Mouse (Mus musculus): ENCODE data around the gene Gm17174. TPM values are rescaled to one million over a fixed set of nuclear protein-coding genes. Genes with fewer than 3 reads are reported as not detected.
"Not testable (repeated sequence)": the region's sequence is repeated elsewhere in the genome, so short reads cannot be mapped to it uniquely, and the experiment has no call there.

Gm17174 gene
- not detected in 2 replicates for polyA plus RNA-seq (2015; fragmentation: Nextera tagmentation; extraction: Ambion mirVana)

DNA sequence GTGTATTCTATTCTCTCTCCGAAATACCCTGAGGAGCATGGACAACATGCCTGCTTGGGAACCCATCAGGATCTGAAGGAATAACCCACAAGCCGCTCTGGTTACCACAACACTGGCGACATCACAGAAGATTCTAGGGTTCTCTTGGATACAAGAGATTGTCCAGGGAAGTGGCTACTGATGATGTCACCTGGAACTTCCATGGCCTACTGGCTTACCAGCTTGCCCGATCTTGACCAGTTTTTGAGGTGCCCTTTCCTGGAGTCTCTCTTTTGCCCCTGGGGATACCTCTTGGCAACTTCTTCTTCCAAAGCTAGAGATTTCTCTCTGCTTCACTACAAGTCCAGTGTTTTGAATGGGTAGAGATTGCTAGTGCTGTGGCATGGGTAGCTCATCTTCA is at the start of gene Gm17174:
TSS of gene Gm17174 (minus strand) at position 101 of the 400 bp plus-strand sequence.
- not testable (repeated sequence) for DNase-seq (ENCODE audit: low spot score); H3K9me3 ChIP-seq (ENCODE audit: control insufficient read depth, low read length); H3K27ac ChIP-seq (replicated peaks); H3K9ac ChIP-seq (ENCODE audit: low read length); H3K4me2 ChIP-seq (replicated peaks; ENCODE audit: low read depth); H3K4me3 ChIP-seq (ENCODE audit: low read depth, low read length); H3K36me3 ChIP-seq (ENCODE audit: control insufficient read depth, insufficient read depth, low read length); ATAC-seq (ENCODE audit: low FRiP score, low TSS enrichment); H3K27me3 ChIP-seq (ENCODE audit: control insufficient read depth, insufficient read depth, low read length); H3K4me1 ChIP-seq (replicated peaks; ENCODE audit: control insufficient read depth, insufficient read depth)
- WGBS, result 87% methylated on average over 4 of the region's 4 CpGs

DNA sequence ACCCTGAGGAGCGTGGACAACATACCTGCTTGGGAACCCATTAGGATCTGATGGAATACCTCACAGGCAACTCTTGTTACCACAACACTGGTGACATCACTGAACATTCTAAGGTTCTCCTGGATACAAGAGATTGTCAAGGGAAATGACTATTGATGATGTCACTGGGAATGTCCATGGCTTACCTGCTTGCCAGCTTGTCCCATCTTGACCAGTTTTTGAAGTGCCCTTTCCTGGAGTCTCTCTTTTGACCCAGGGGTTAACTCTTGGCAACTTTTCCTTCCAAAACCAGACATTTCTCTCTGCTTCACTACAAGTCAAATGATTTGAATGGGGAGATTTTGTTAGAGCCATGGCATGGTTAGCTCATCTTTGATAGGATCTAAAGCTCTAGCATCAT is 43.6 kb upstream of the Gm17174 start, which contains the start of gene Gm4181:
TSS of gene Gm4181 (minus strand) at position 101 of the 400 bp plus-strand sequence.
- H3K4me2 ChIP-seq (replicated peaks; ENCODE audit: low read depth); H3K9me3 ChIP-seq (ENCODE audit: control insufficient read depth, low read length); H3K27me3 ChIP-seq (ENCODE audit: control insufficient read depth, insufficient read depth, low read length); ATAC-seq (ENCODE audit: low FRiP score, low TSS enrichment); H3K9ac ChIP-seq (ENCODE audit: low read length); H3K4me1 ChIP-seq (replicated peaks; ENCODE audit: control insufficient read depth, insufficient read depth); H3K27ac ChIP-seq (replicated peaks); DNase-seq (ENCODE audit: low spot score); H3K4me3 ChIP-seq (ENCODE audit: low read depth, low read length); H3K36me3 ChIP-seq (ENCODE audit: control insufficient read depth, insufficient read depth, low read length): not testable (repeated sequence)
- WGBS, result 68% methylated on average over 1 of the region's 1 CpGs

DNA sequence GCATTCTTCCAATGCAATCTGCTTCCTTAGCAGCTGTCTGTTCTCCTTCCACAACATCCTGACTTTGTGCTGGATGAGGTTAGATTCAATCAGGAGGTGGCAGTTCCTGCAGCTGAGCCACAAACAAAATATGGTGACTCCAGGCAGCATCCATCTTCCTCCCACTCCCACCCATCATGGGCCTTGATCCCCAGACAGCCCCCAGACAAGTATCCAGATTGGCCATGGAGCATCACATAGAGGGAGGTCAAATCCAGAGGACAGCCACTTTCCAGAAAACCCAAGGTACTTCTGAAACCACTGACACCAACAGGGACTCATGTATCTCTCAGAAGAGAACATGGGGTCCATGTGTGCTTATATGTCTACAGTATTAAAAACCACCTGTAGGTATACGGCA is 40.5 kb upstream of the Gm17174 start:
- not testable (repeated sequence) for H3K4me3 ChIP-seq (ENCODE audit: low read depth, low read length); H3K4me1 ChIP-seq (replicated peaks; ENCODE audit: control insufficient read depth, insufficient read depth); DNase-seq (ENCODE audit: low spot score); H3K9ac ChIP-seq (ENCODE audit: low read length); H3K4me2 ChIP-seq (replicated peaks; ENCODE audit: low read depth); H3K27me3 ChIP-seq (ENCODE audit: control insufficient read depth, insufficient read depth, low read length); H3K9me3 ChIP-seq (ENCODE audit: control insufficient read depth, low read length); H3K36me3 ChIP-seq (ENCODE audit: control insufficient read depth, insufficient read depth, low read length); H3K27ac ChIP-seq (replicated peaks); ATAC-seq (ENCODE audit: low FRiP score, low TSS enrichment)
- WGBS, result 97% methylated on average over 1 of the region's 1 CpGs

DNA sequence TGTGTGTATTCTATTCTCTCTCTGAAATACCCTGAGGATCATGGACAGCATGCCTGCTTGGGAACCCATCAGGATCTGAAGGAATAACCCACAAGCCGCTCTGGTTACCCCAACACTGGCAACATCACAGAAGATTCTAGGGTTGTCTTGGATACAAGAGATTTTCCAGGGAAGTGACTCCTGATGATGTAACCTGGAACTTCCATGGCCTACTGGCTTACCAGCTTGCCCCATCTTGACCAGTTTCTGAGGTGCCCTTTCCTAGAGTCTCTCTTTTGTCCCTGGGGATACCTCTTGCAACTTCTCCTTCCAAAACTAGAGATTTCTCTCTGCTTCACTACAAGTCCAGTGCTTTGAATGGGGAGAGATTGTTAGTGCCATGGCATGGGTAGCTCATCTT is 19.3 kb upstream of the Gm17174 start, which contains the start of gene Gm17078:
TSS of gene Gm17078 (minus strand) at position 101 of the 400 bp plus-strand sequence.
- DNase-seq (ENCODE audit: low spot score), result no peak
- no peak within 1 kb of the TSS for H3K4me3 ChIP-seq (ENCODE audit: low read depth, low read length)
- no peaks in the 10 kb centered on the region for H3K9me3 ChIP-seq (ENCODE audit: control insufficient read depth, low read length)
- H3K36me3 ChIP-seq (ENCODE audit: control insufficient read depth, insufficient read depth, low read length), result no peaks in the 10 kb centered on the region
- no peak for ATAC-seq (ENCODE audit: low FRiP score, low TSS enrichment)
- H3K27ac ChIP-seq (replicated peaks), result no peak within 1 kb of the TSS
- TF ChIP-seq EP300 (optimal IDR thresholded peaks at IDR 0.05), result no peak
- TF ChIP-seq CTCF (IDR thresholded peaks at IDR 0.05; ENCODE audit: low read depth), result no peak
- whole genome bisulfite sequencing, result 86% methylated on average over 1 of the region's 1 CpGs
- no peaks in the 10 kb centered on the region for H3K4me1 ChIP-seq (replicated peaks; ENCODE audit: control insufficient read depth, insufficient read depth)
- no peak within 1 kb of the TSS for H3K9ac ChIP-seq (ENCODE audit: low read length)
- no peaks in the 10 kb centered on the region for H3K27me3 ChIP-seq (ENCODE audit: control insufficient read depth, insufficient read depth, low read length)
- H3K4me2 ChIP-seq (replicated peaks; ENCODE audit: low read depth), result no peak within 1 kb of the TSS

DNA sequence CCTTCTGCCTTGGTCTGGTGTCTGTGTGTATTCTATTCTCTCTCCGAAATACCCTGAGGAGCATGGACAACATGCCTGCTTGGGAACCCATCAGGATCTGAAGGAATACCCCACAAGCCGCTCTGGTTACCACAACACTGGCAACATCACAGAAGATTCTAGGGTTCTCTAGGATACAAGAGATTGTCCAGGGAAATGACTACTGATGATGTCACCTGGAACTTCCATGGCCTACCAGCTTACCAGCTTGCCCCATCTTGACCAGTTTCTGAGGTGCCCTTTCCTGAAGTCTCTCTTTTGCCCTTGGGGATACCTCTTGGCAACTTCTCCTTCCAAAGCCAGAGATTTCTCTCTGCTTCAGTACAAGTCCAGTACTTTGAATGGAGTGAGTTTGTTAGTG is 18.0 kb downstream of the Gm17174 start, which contains the start of gene Gm17175:
TSS of gene Gm17175 (minus strand) at position 101 of the 400 bp plus-strand sequence.
- H3K27me3 ChIP-seq (ENCODE audit: control insufficient read depth, insufficient read depth, low read length); H3K4me1 ChIP-seq (replicated peaks; ENCODE audit: control insufficient read depth, insufficient read depth); DNase-seq (ENCODE audit: low spot score); H3K4me3 ChIP-seq (ENCODE audit: low read depth, low read length); H3K4me2 ChIP-seq (replicated peaks; ENCODE audit: low read depth); H3K9me3 ChIP-seq (ENCODE audit: control insufficient read depth, low read length); H3K9ac ChIP-seq (ENCODE audit: low read length); ATAC-seq (ENCODE audit: low FRiP score, low TSS enrichment); H3K27ac ChIP-seq (replicated peaks); H3K36me3 ChIP-seq (ENCODE audit: control insufficient read depth, insufficient read depth, low read length): not testable (repeated sequence)
- 97% methylated on average over 2 of the region's 2 CpGs for WGBS

DNA sequence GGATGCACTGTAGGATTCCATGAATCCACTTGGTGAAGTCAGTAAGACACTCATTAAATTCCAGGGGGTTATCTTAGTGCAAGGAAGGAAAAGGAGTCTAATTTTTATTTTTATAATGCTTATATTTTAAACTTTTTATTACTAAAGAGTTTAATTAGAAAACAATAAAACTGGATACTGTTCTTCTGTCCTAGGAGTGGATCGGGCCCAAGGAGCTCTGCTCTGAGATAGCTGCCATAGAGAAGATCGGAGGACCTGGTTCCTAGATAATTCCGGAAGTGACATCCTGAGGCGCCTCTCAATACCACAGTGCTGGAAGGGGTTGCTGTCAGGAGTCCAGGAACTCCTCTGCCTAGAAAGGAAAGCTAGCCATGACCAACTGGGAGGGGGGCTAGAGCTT is 39.4 kb downstream of the Gm17174 start, which contains the start of gene Gm5622:
TSS of gene Gm5622 (plus strand) at position 301 of the 400 bp plus-strand sequence.
- H3K27ac ChIP-seq (replicated peaks), result no peak within 1 kb of the TSS
- no peaks in the 10 kb centered on the region for H3K4me1 ChIP-seq (replicated peaks; ENCODE audit: control insufficient read depth, insufficient read depth)
- TF ChIP-seq EP300 (optimal IDR thresholded peaks at IDR 0.05) (no peak), CTCF (IDR thresholded peaks at IDR 0.05; ENCODE audit: low read depth) (no peak)
- ATAC-seq (ENCODE audit: low FRiP score, low TSS enrichment) (no peak), DNase-seq (ENCODE audit: low spot score) (no peak)
- H3K27me3 ChIP-seq (ENCODE audit: control insufficient read depth, insufficient read depth, low read length), result no peaks in the 10 kb centered on the region
- no peak within 1 kb of the TSS for H3K4me2 ChIP-seq (replicated peaks; ENCODE audit: low read depth)
- H3K4me3 ChIP-seq (ENCODE audit: low read depth, low read length), result no peak within 1 kb of the TSS
- H3K36me3 ChIP-seq (ENCODE audit: control insufficient read depth, insufficient read depth, low read length), result no peaks in the 10 kb centered on the region
- 94% methylated on average over 4 of the region's 4 CpGs for WGBS
- H3K9ac ChIP-seq (ENCODE audit: low read length), result no peak within 1 kb of the TSS
- H3K9me3 ChIP-seq (ENCODE audit: control insufficient read depth, low read length), result no peaks in the 10 kb centered on the region

Other genes with a start within 250 kb of the Gm17174 start
- gene Gm7247, start 230.4 kb downstream of the Gm17174 start, polyA plus RNA-seq (2015; fragmentation: Nextera tagmentation; extraction: Ambion mirVana), result not detected in 2 replicates
- not detected in 2 replicates for gene Vmn2r88, start 181.3 kb downstream of the Gm17174 start, polyA plus RNA-seq (2015; fragmentation: Nextera tagmentation; extraction: Ambion mirVana)
- gene Vmn2r89, start 140.3 kb downstream of the Gm17174 start, polyA plus RNA-seq (2015; fragmentation: Nextera tagmentation; extraction: Ambion mirVana), result 0.01 TPM in 1 of 2 replicates, not detected in the other
- not detected in 2 replicates for gene Gm5622, start 39.3 kb downstream of the Gm17174 start, polyA plus RNA-seq (2015; fragmentation: Nextera tagmentation; extraction: Ambion mirVana)
- not detected in 2 replicates for gene Gm17175, start 18.1 kb downstream of the Gm17174 start, polyA plus RNA-seq (2015; fragmentation: Nextera tagmentation; extraction: Ambion mirVana)
- not detected in 2 replicates for gene Gm17078, start 19.2 kb upstream of the Gm17174 start, polyA plus RNA-seq (2015; fragmentation: Nextera tagmentation; extraction: Ambion mirVana)
- not detected in 2 replicates for gene Gm4181, start 43.5 kb upstream of the Gm17174 start, polyA plus RNA-seq (2015; fragmentation: Nextera tagmentation; extraction: Ambion mirVana)
- gene Gm17079, start 103.3 kb upstream of the Gm17174 start, polyA plus RNA-seq (2015; fragmentation: Nextera tagmentation; extraction: Ambion mirVana), result not detected in 2 replicates
- gene Gm5800, start 125.0 kb upstream of the Gm17174 start, polyA plus RNA-seq (2015; fragmentation: Nextera tagmentation; extraction: Ambion mirVana), result not detected in 2 replicates
- not detected in 2 replicates for gene Ang4, start 181.5 kb upstream of the Gm17174 start, polyA plus RNA-seq (2015; fragmentation: Nextera tagmentation; extraction: Ambion mirVana)
- not detected in 2 replicates for gene AY358078, start 207.9 kb upstream of the Gm17174 start, polyA plus RNA-seq (2015; fragmentation: Nextera tagmentation; extraction: Ambion mirVana)